Mouse (Mus musculus) hindbrain, embryonic 10.5 days (tissue): ENCODE results near the gene Sptlc2. TPM values are rescaled to one million over a fixed set of nuclear protein-coding genes. Genes with fewer than 3 reads are reported as not detected.

Experiments
- polyA plus RNA-seq: library from polyadenylated mRNA; unstranded; fragments of >200 nt; fragmentation: Nextera tagmentation; extraction: Ambion mirVana; gene quantifications from 2 replicates; pipeline ENCODE4 v1.2.1, GENCODE M21; 2016

Gene Sptlc2
- polyA plus RNA-seq, 1 experiment from 2014 or later: 55.8 TPM

Other genes with a start within 250 kb of the Sptlc2 start
- 29.3 and 32.9 TPM in 2 replicates for gene Gstz1, start 241.2 kb downstream of the Sptlc2 start, polyA plus RNA-seq
- 15.3 and 15.4 TPM in 2 replicates for gene Pomt2, start 240.4 kb downstream of the Sptlc2 start, polyA plus RNA-seq
- 1.2 and 1.6 TPM in 2 replicates for gene Samd15, start 188.6 kb downstream of the Sptlc2 start, polyA plus RNA-seq
- 3.3 and 3.8 TPM in 2 replicates for gene Tmed8, start 187.9 kb downstream of the Sptlc2 start, polyA plus RNA-seq
- gene Noxred1, start 149.6 kb downstream of the Sptlc2 start, polyA plus RNA-seq: 0.50 and 1.4 TPM in 2 replicates
- gene Vipas39, start 122.1 kb downstream of the Sptlc2 start, polyA plus RNA-seq: 52.6 and 67.0 TPM in 2 replicates
- 230 and 269 TPM in 2 replicates for gene Ahsa1, start 121.9 kb downstream of the Sptlc2 start, polyA plus RNA-seq
- gene Ism2, start 88.7 kb downstream of the Sptlc2 start, polyA plus RNA-seq: 0.84 and 1.5 TPM in 2 replicates
- gene Slirp, start 55.5 kb upstream of the Sptlc2 start, polyA plus RNA-seq: 295 and 311 TPM in 2 replicates
- gene Alkbh1, start 55.7 kb upstream of the Sptlc2 start, polyA plus RNA-seq: 47.6 and 61.6 TPM in 2 replicates
- gene Snw1, start 83.9 kb upstream of the Sptlc2 start, polyA plus RNA-seq: 127 and 154 TPM in 2 replicates
- gene Gm5788, start 106.4 kb upstream of the Sptlc2 start, polyA plus RNA-seq: not detected in 2 replicates
- gene Gm8300, start 126.0 kb upstream of the Sptlc2 start, polyA plus RNA-seq: not detected in 2 replicates
- gene Oog1, start 214.3 kb upstream of the Sptlc2 start, polyA plus RNA-seq: not detected in 2 replicates
- gene Gm4027, start 230.5 kb upstream of the Sptlc2 start, polyA plus RNA-seq: not detected in 2 replicates